Mouse (Mus musculus) bone marrow macrophage, adult 2 months (primary cell): ENCODE results near the gene Hs2st1.

Experiments used
- CTCF ChIP-seq: IDR thresholded peaks from 2 replicates; pipeline ENCODE4 v1.5.1; 2012; ENCODE audit warnings: low read depth, mild to moderate bottlenecking, low read length, moderate library complexity
- POLR2A ChIP-seq: IDR thresholded peaks from 2 replicates; pipeline ENCODE4 v1.6.1; 2012; ENCODE audit warnings: mild to moderate bottlenecking, low read depth, low read length, borderline replicate concordance

DNA sequence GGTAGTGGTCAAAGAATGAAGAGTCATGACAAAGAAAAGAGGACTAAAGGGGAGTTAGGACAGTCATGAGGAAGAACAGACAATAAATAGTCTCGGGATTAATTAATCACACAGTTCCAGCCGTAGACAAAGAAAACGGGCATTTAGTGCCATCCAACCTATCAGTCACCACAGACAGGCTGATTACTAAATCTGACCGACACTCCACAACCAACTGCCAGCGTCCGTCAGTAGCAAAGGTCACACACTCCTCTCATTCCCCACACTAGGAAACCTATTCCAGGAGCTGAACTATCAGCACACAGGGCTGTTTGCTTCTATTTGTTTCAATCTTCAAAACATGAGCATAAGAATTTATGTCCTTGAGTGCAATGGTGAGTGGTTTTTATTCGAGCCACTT, 16.0 kb downstream of the Hs2st1 start:
- TF ChIP-seq CTCF: no peak
- no peak for TF ChIP-seq POLR2A
